9 mouse cellular contexts compared by ENCODE assay signal in the genomic region with DNA sequence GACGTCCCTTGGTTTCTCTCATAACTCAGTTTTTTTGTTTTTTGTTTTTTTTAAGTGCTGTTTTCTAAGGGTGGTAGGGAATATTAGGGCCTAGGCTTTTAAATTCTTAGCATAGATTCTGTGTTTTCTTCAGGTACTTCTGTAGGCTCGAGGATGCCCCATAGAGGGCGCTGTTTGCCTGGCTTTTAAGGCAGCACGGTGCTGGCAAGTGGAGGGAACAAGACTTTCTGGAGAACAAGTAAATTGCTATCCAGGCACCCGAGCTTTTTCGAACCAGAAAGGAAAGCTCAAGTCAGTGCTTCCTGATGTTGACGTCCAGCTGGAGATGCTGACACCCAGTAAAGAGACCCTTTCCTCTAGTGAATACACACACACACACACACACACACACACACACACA. TPM values are rescaled to one million over a fixed set of nuclear protein-coding genes. Genes with fewer than 3 reads are reported as not detected.
DNase-seq lines count a peak whose midpoint lies in the region; ATAC-seq and TF ChIP-seq lines count a peak whose summit lies in the region.
"Had no signal": no experiment of that assay in that cellular context is flagged by ENCODE, and none has a peak within 500 bp of the region (broad histone marks: within the 10 kb centered on the region; RNA-seq: fewer than 3 reads in every experiment).

No protein-coding gene starts in this region.

- no peaks in the 10 kb centered on the region for H3K36me3 ChIP-seq in heart, adult 2 months (ENCODE audit: control insufficient read depth, insufficient read depth, low read length)
- H3K36me3 ChIP-seq in kidney, postnatal 0 days (ENCODE audit: insufficient read depth, low read length) = no peaks in the 10 kb centered on the region
- H3K36me3 ChIP-seq in liver, embryonic 11.5 days (ENCODE audit: control insufficient read depth, insufficient read depth, low read length) = no peaks in the 10 kb centered on the region
- no peaks in the 10 kb centered on the region for H3K36me3 ChIP-seq in thymus, adult 2 months (ENCODE audit: control insufficient read depth, insufficient read depth, low read length)
- H3K36me3 ChIP-seq: embryonic facial prominence, embryonic 15.5 days had no signal

- no peak overlapping the region for H3K4me3 ChIP-seq in heart, adult 2 months
- no peak overlapping the region for H3K4me3 ChIP-seq in kidney, postnatal 0 days (replicated peaks; ENCODE audit: low read depth, low read length)
- no peak overlapping the region for H3K4me3 ChIP-seq in liver, embryonic 11.5 days (ENCODE audit: low read depth, low read length)
- no peak overlapping the region for H3K4me3 ChIP-seq in olfactory bulb, adult 2 months (ENCODE audit: insufficient read depth, low read depth, low read length)
- H3K4me3 ChIP-seq in thymus, adult 2 months (ENCODE audit: control insufficient read depth, insufficient read depth, low read length) = no peak overlapping the region
- H3K4me3 ChIP-seq: embryonic facial prominence, embryonic 15.5 days had no signal

- DNase-seq in B cell, adult 2 months = peak; percentile 90
- DNase-seq in adrenal gland, adult 18-20 months (ENCODE audit: low spot score in 2 of 2) = peak; percentile 87 to 88
- peak; percentile 75 for DNase-seq in embryo, embryonic 11.5 days (ENCODE audit: low read depth, low spot score)
- DNase-seq in heart, adult 2 months = peak; percentile 74 to 82
- DNase-seq in kidney, postnatal 0 days (ENCODE audit: low spot score) = peak; percentile 93
- peak; percentile 58 for DNase-seq in liver, embryonic 11.5 days (ENCODE audit: low spot score)
- peak; percentile 76 for DNase-seq in thymus, adult 2 months

- H3K9ac ChIP-seq in heart, adult 2 months (ENCODE audit: low read depth, low read length) = no peak overlapping the region
- no peak overlapping the region for H3K9ac ChIP-seq in kidney, postnatal 0 days (ENCODE audit: low read depth, low read length)
- H3K9ac ChIP-seq in liver, embryonic 11.5 days (ENCODE audit: low read depth, low read length) = no peak overlapping the region
- H3K9ac ChIP-seq: embryonic facial prominence, embryonic 15.5 days had no signal

- no peaks in the 10 kb centered on the region for H3K9me3 ChIP-seq in kidney, postnatal 0 days (replicated peaks; ENCODE audit: low read length)
- H3K9me3 ChIP-seq in liver, embryonic 11.5 days (ENCODE audit: control insufficient read depth, low read length) = no peaks in the 10 kb centered on the region
- H3K9me3 ChIP-seq: embryonic facial prominence, embryonic 15.5 days had no signal

- TF ChIP-seq EP300 in heart, adult 2 months (IDR thresholded peaks at IDR 0.05; ENCODE audit: insufficient read depth, low read depth, low read length) = no peak

- H3K79me2 ChIP-seq in heart, adult 2 months (replicated peaks; ENCODE audit: control insufficient read depth, insufficient read depth, low read length) = no peaks in the 10 kb centered on the region

- TF ChIP-seq POLR2A in heart, adult 2 months (IDR thresholded peaks at IDR 0.05; ENCODE audit: insufficient read depth, low read depth, low read length) = no peak
- TF ChIP-seq POLR2A in olfactory bulb, adult 2 months (IDR thresholded peaks at IDR 0.05; ENCODE audit: insufficient read depth, low read depth, low read length) = no peak
- no peak for TF ChIP-seq POLR2A in thymus, adult 2 months (IDR thresholded peaks at IDR 0.05; ENCODE audit: control insufficient read depth, extremely low read depth, insufficient read depth, low read length, poor library complexity)

- intact Hi-C loops in heart, adult 2 months (cut with DNase I) = loop anchor here (1.0 to 10.0 kb wide), 4 partner anchors 128 to 1015 kb away; a partner anchor contains a TSS

- ATAC-seq in kidney, postnatal 0 days (replicated peaks; ENCODE audit: low FRiP score, low read depth) = peak; percentile 45; the same call in 1 of the 2 replicates
- no peak for ATAC-seq in liver, embryonic 11.5 days (replicated peaks; ENCODE audit: low FRiP score)

- no peak overlapping the region for H3K27ac ChIP-seq in heart, adult 2 months
- H3K27ac ChIP-seq in kidney, postnatal 0 days = no peak overlapping the region
- no peak overlapping the region for H3K27ac ChIP-seq in liver, embryonic 11.5 days (ENCODE audit: low read depth, low read length)
- H3K27ac ChIP-seq in olfactory bulb, adult 2 months (ENCODE audit: insufficient read depth, low read depth, low read length) = no peak overlapping the region
- no peak overlapping the region for H3K27ac ChIP-seq in thymus, adult 2 months (ENCODE audit: control insufficient read depth, insufficient read depth, low read length)
- H3K27ac ChIP-seq: embryonic facial prominence, embryonic 15.5 days had no signal

- peak; percentile 90 for TF ChIP-seq CTCF in heart, adult 2 months (IDR thresholded peaks at IDR 0.05)
- peak; percentile 91 for TF ChIP-seq CTCF in kidney, postnatal 0 days (IDR thresholded peaks at IDR 0.05; ENCODE audit: low read depth)
- TF ChIP-seq CTCF in olfactory bulb, adult 2 months (IDR thresholded peaks at IDR 0.05; ENCODE audit: insufficient read depth, low read depth, low read length) = 0 out of 2 replicates have a peak, but pooled peaks have one; percentile 43
- TF ChIP-seq CTCF in thymus, adult 2 months (IDR thresholded peaks at IDR 0.05; ENCODE audit: borderline replicate concordance, control insufficient read depth, extremely low read depth, insufficient read depth, low read length, poor library complexity) = peak; percentile 22; the same call in 1 of the 2 replicates

- under 1% methylated on average over 7 of the region's 7 CpGs for WGBS in heart, adult 2 months
- WGBS in kidney, postnatal 0 days = under 1% methylated on average over 7 of the region's 7 CpGs
- 0% methylated on average over 7 of the region's 7 CpGs for WGBS in liver, embryonic 11.5 days
- WGBS in olfactory bulb, adult 2 months = under 1% methylated on average over 7 of the region's 7 CpGs
- WGBS in thymus, adult 2 months = 1% methylated on average over 7 of the region's 7 CpGs

- H3K27me3 ChIP-seq in heart, adult 2 months (ENCODE audit: control insufficient read depth, insufficient read depth, low read length) = peaks cover 44% of the 10 kb centered on the region
- H3K27me3 ChIP-seq in kidney, postnatal 0 days (ENCODE audit: insufficient read depth, low read length) = peaks cover 65% of the 10 kb centered on the region
- peaks cover 67% of the 10 kb centered on the region for H3K27me3 ChIP-seq in liver, embryonic 11.5 days (replicated peaks; ENCODE audit: control insufficient read depth, insufficient read depth, low read length)
- H3K27me3 ChIP-seq in thymus, adult 2 months (ENCODE audit: control insufficient read depth, insufficient read depth, low read length) = peaks cover 24% of the 10 kb centered on the region

- H3K4me1 ChIP-seq in heart, adult 2 months (ENCODE audit: control insufficient read depth, insufficient read depth, low read length) = no peaks in the 10 kb centered on the region
- peaks cover 18% of the 10 kb centered on the region; the same call in 1 of the 2 replicates for H3K4me1 ChIP-seq in kidney, postnatal 0 days (replicated peaks; ENCODE audit: insufficient read depth, low read length)
- H3K4me1 ChIP-seq in liver, embryonic 11.5 days (replicated peaks; ENCODE audit: control insufficient read depth, insufficient read depth, low read length) = peaks cover 6% of the 10 kb centered on the region
- no peaks in the 10 kb centered on the region; the same call in 1 of the 2 replicates for H3K4me1 ChIP-seq in olfactory bulb, adult 2 months (ENCODE audit: control insufficient read depth, insufficient read depth, low read length)
- no peaks in the 10 kb centered on the region for H3K4me1 ChIP-seq in thymus, adult 2 months (replicated peaks; ENCODE audit: control insufficient read depth, insufficient read depth, low read length)

- H3K4me2 ChIP-seq in kidney, postnatal 0 days (ENCODE audit: low read length) = no peak overlapping the region
- H3K4me2 ChIP-seq in liver, embryonic 11.5 days = no peak overlapping the region
- H3K4me2 ChIP-seq: embryonic facial prominence, embryonic 15.5 days had no signal

RNA-seq across cellular contexts. Expression of a gene that starts 2.7 kb away (rescaled TPM):
- total RNA-seq in adrenal gland, adult 18-20 months (2021) = not detected
- not detected for total RNA-seq in heart, adult 2 months (2021)
- polyA plus RNA-seq in heart, adult 2 months (2012; rRNA removed) = not detected in 2 replicates
- 0.22 TPM in 1 of 2 replicates, not detected in the other for polyA plus RNA-seq in kidney, postnatal 0 days (2015; fragmentation: Nextera tagmentation; extraction: Ambion mirVana)
- polyA plus RNA-seq in liver, embryonic 11.5 days (2014; fragmentation: Nextera tagmentation; extraction: Ambion mirVana) = not detected in 2 replicates
- polyA plus RNA-seq in olfactory bulb, adult 2 months (2012; ENCODE audit: insufficient read depth, insufficient read length, low replicate concordance, missing spikeins) = not detected in 2 replicates
- polyA plus RNA-seq in thymus, adult 2 months (2012; rRNA removed) = 0.75 and 1.0 TPM in 2 replicates
- polyA plus RNA-seq: embryonic facial prominence, embryonic 15.5 days had no signal

RNA-seq across cellular contexts. Expression of a gene that starts 8.6 kb away (rescaled TPM):
- not detected for total RNA-seq in adrenal gland, adult 18-20 months (2021)
- total RNA-seq in heart, adult 2 months (2021) = not detected
- not detected in 2 replicates for polyA plus RNA-seq in heart, adult 2 months (2012; rRNA removed)
- 4.8 and 6.1 TPM in 2 replicates for polyA plus RNA-seq in kidney, postnatal 0 days (2015; fragmentation: Nextera tagmentation; extraction: Ambion mirVana)
- not detected in 2 replicates for polyA plus RNA-seq in liver, embryonic 11.5 days (2014; fragmentation: Nextera tagmentation; extraction: Ambion mirVana)
- not detected in 2 replicates for polyA plus RNA-seq in olfactory bulb, adult 2 months (2012; ENCODE audit: insufficient read depth, insufficient read length, low replicate concordance, missing spikeins)
- polyA plus RNA-seq in thymus, adult 2 months (2012; rRNA removed) = 0.38 and 0.42 TPM in 2 replicates

RNA-seq across cellular contexts. Expression of a gene that starts 20.0 kb away (rescaled TPM):
- total RNA-seq in adrenal gland, adult 18-20 months (2021) = 10 to 100 TPM; 57.0 to 69.0 TPM
- total RNA-seq in heart, adult 2 months (2021) = 10 to 100 TPM; 25.0 to 29.8 TPM
- 34.5 and 57.8 TPM in 2 replicates for polyA plus RNA-seq in heart, adult 2 months (2012; rRNA removed)
- polyA plus RNA-seq in kidney, postnatal 0 days (2015; fragmentation: Nextera tagmentation; extraction: Ambion mirVana) = 136 and 142 TPM in 2 replicates
- polyA plus RNA-seq in liver, embryonic 11.5 days (2014; fragmentation: Nextera tagmentation; extraction: Ambion mirVana) = 192 and 201 TPM in 2 replicates
- not detected in 2 replicates for polyA plus RNA-seq in olfactory bulb, adult 2 months (2012; ENCODE audit: insufficient read depth, insufficient read length, low replicate concordance, missing spikeins)
- 194 and 196 TPM in 2 replicates for polyA plus RNA-seq in thymus, adult 2 months (2012; rRNA removed)

Comparison
In these comparisons a context has a peak if more than half of its experiments do, and no peak if none do; other contexts are left out.
1. CTCF ChIP-seq: peak in every context shown above with its lines; median percentile 91 in kidney, postnatal 0 days; 90 in heart, adult 2 months; 43 in olfactory bulb, adult 2 months; 22 in thymus, adult 2 months.